Mouse (Mus musculus) G1E (cell line): ENCODE results near the gene Ckmt2. TPM values are rescaled to one million over a fixed set of nuclear protein-coding genes. Genes with fewer than 3 reads are reported as not detected.

ENCODE experiments used
- ATAC-seq: 2 replicates; pipeline ENCODE4 v1.8.0; 2016; ENCODE audit warnings: mild to moderate bottlenecking; ENCODE audit not compliant: insufficient number of reproducible peaks, poor library complexity, low FRiP score, severe bottlenecking; ENCODE audit errors: extremely low read depth
- DNase-seq: peaks from one replicate; pipeline ENCODE4 v3.0.0; 2012; ENCODE audit warnings: low spot score
- H3K27me3 ChIP-seq: 2 replicates; pipeline ENCODE4 v1.6.1; 2012; ENCODE audit warnings: mild to moderate bottlenecking, low read length, inconsistent platforms; ENCODE audit not compliant: insufficient read depth
- H3K36me3 ChIP-seq: replicated peaks from 2 replicates; pipeline ENCODE3; 2012; ENCODE audit warnings: mild to moderate bottlenecking, inconsistent platforms
- H3K4me1 ChIP-seq: 2 replicates; pipeline ENCODE4 v1.6.1; 2012; ENCODE audit warnings: low read depth, low read length, inconsistent platforms, mixed read lengths; ENCODE audit not compliant: insufficient read depth
- H3K4me3 ChIP-seq: 2 replicates; pipeline ENCODE4 v1.5.1; 2012; ENCODE audit warnings: low read depth, mild to moderate bottlenecking, inconsistent platforms, low read length, moderate library complexity, mixed read lengths
- H3K9me3 ChIP-seq: replicated peaks from 2 replicates; pipeline ENCODE4 v1.6.1; 2012; ENCODE audit warnings: inconsistent platforms
- CTCF ChIP-seq: IDR thresholded peaks from 2 replicates; pipeline ENCODE4 v1.5.1; 2012; ENCODE audit warnings: low read depth, low read length, inconsistent platforms, mixed read lengths
- GATA1 ChIP-seq: IDR thresholded peaks from 2 replicates; pipeline ENCODE4 v1.6.1; 2012; ENCODE audit warnings: borderline replicate concordance, low read length, inconsistent platforms, mixed read lengths
- GATA2 ChIP-seq: IDR thresholded peaks from 2 replicates; pipeline ENCODE4 v1.6.1; 2012; ENCODE audit warnings: low read depth, low read length, inconsistent platforms, borderline replicate concordance
- POLR2AphosphoS5 ChIP-seq: IDR thresholded peaks from 2 replicates; pipeline ENCODE4 v1.6.1; 2012; ENCODE audit warnings: low read depth, low read length, inconsistent platforms; ENCODE audit not compliant: insufficient replicate concordance
- TAL1 ChIP-seq: conservative IDR thresholded peaks from 2 replicates; pipeline ENCODE4 v1.6.1; 2012; ENCODE audit warnings: low read depth, low read length, inconsistent platforms, mixed read lengths
- polyA plus RNA-seq: library from polyadenylated mRNA; stranded (reverse); fragments of >175 nt; gene quantifications from 2 replicates; pipeline ENCODE4 v1.2.3, GENCODE M21; 2012
- total RNA-seq, 2 experiments: library from RNA; stranded (forward) in 1 of 2; stranded (reverse) in 1 of 2; fragments of 200-1000 nt in 1 of 2; fragments of >200 nt in 1 of 2; fragmentation: Nextera tagmentation in 1 of 2; gene quantifications; 2 replicates each; pipeline ENCODE4 v1.2.3; 2014 to 2017

Gene Ckmt2
- total and polyA plus RNA-seq, 3 experiments, result not detected

DNA sequence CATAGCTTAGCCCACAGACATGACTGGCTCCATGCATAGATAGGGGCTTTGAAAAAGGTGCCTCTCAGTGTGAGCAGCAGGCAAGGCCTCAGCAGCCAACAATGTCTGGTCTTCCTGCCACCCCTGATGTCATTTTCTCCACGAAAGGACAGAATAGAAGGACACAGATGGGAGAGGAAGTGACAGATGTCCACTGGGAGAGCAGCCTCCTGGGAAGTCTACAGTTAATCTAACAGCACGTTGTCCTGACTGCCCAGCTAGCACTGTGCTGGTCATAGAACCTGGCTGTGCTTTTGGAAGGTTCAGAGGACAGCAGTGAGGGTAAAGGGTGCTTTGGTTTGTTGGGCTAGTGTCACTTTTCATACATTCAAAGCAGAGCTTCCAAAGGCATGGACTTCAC, 1.1 kb downstream of the Ckmt2 start:
- ATAC-seq (no peak), DNase-seq (no peak)
- Histone ChIP-seq H3K9me3 (no peaks in the 10 kb centered on the region), H3K4me3 (no peak overlapping the region), H3K36me3 (no peaks in the 10 kb centered on the region), H3K4me1 (no peaks in the 10 kb centered on the region), H3K27me3 (peaks cover 24% of the 10 kb centered on the region)
- TF ChIP-seq GATA2 (no peak), CTCF (no peak), GATA1 (no peak), POLR2AphosphoS5 (no peak), TAL1 (no peak)

DNA sequence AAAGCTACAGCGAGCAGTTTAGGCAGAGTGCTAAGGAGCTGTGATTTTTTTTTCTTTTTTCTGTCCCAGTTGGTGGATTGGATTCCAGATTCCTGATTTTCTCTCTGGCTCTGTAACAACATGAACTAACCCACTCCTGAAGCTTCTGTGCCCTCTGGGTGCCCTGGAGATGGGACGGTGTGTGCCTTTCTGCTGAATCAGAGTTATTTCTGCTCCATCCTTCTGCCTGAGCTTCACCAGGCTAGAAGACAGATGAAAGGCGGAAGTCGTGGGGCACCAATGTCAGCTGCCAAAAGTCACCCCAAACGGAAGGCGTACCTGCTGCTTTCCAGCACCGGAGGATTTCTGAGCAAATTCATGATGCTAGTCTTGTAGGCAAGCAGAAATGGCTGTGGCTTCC, 2.1 kb downstream of the Ckmt2 start:
- Histone ChIP-seq H3K4me1 (no peaks in the 10 kb centered on the region), H3K27me3 (peaks cover 17% of the 10 kb centered on the region), H3K9me3 (no peaks in the 10 kb centered on the region), H3K36me3 (no peaks in the 10 kb centered on the region), H3K4me3 (no peak overlapping the region)
- no peak for DNase-seq
- no peak for ATAC-seq
- TF ChIP-seq GATA1 (no peak), POLR2AphosphoS5 (no peak), CTCF (no peak), GATA2 (no peak), TAL1 (no peak)

DNA sequence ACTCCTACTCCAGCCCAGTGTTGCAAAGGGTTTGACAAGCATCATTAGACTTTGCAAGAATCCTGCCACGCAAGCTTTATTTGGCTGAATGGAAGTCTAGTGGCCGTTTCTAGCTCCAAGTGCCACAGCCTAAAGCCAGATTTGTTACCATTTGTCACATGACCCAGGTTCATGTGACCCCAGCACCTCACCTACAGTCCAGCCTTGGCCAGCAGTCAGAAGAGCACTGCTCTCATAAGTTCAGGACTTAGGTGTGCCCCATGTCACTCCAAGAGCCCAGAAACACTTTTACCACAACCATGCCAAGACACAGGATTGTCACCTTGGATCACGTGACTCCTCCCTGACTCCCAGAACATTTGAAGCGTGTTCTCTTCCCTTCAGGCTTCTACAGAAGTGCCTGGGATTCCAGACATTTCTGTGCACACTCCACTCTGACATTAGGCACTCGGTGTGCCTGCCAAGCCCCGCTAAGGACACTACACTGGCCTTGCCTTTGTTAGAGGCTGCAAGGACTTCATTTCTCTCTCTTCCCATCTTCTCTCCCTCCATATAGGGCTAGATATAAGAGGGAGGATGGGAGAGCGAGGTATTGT, 2.9 kb downstream of the Ckmt2 start:
- Histone ChIP-seq H3K27me3 (peaks cover 13% of the 10 kb centered on the region), H3K4me1 (no peaks in the 10 kb centered on the region), H3K9me3 (no peaks in the 10 kb centered on the region), H3K36me3 (no peaks in the 10 kb centered on the region), H3K4me3 (no peak overlapping the region)
- no peak for ATAC-seq
- DNase-seq, result no peak
- TF ChIP-seq TAL1 (no peak), CTCF (no peak), GATA2 (no peak), GATA1 (no peak), POLR2AphosphoS5 (no peak)

DNA sequence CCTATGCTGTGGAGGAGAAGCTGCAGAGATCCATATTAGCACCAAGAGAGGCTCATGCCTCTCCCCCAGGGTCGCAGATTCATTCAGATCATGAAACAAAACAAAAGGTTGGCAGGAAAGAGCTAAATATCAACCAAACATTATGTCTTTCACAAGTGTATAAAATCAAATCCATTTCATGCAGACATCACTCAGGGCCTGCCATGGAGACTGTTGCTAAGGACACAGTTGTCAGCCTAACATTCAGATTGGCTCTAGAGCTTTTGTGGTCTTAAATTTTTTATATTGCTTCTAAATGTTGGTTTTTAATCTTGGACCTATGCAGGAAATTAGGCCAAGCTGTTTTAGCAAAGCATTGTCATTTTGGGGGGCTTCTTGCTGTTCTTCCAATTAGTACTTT, 8.1 kb downstream of the Ckmt2 start:
- Histone ChIP-seq H3K4me1 (no peaks in the 10 kb centered on the region), H3K9me3 (no peaks in the 10 kb centered on the region), H3K4me3 (no peak overlapping the region), H3K27me3 (peaks cover 12% of the 10 kb centered on the region), H3K36me3 (no peaks in the 10 kb centered on the region)
- TF ChIP-seq CTCF (no peak), GATA2 (no peak), GATA1 (no peak), POLR2AphosphoS5 (no peak), TAL1 (no peak)
- DNase-seq (no peak), ATAC-seq (no peak)

DNA sequence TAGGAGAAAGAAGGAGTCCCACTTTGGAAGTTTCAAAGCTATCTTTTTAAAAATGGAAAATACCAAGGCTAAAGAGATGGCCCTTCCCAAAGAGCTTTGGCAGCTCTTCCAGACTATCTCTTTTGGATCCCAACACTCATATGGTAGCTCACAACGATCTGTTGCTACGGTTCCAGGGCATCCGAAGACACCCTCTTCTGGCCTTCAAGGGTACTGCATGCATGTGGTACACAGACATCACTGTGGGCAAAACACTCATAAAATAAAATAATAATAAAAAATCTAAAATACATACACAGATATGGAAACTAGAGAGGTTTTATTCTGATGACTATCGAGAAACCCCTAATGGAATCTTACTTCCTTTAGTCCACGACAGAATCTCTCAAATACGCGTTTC, 17.9 kb downstream of the Ckmt2 start:
- ATAC-seq (no peak), DNase-seq (no peak)
- Histone ChIP-seq H3K9me3 (no peaks in the 10 kb centered on the region), H3K4me3 (no peak overlapping the region), H3K36me3 (no peaks in the 10 kb centered on the region), H3K27me3 (peaks cover 14% of the 10 kb centered on the region; the same call in 1 of the 2 replicates), H3K4me1 (no peaks in the 10 kb centered on the region)
- TF ChIP-seq CTCF (peak; percentile 27; the same call in 1 of the 2 replicates), TAL1 (no peak), GATA2 (no peak)

DNA sequence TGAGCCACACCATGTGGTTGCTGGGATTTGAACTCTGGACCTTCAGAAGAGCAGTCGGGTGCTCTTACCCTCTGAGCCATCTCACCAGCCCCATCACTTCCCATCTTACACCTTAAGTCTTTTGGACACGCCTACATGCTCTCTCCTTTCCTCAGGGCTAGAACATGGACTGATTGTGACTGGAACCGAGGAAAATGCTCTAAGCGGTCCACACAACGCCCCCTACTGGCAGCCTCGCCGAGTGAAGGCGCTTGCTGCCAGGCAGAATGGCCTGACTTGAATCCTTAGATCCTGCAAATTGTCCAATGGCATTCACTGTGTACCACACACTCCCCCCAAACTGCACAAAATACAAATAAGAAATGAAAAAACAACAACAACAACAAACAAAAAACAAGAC, 19.3 kb downstream of the Ckmt2 start:
- TF ChIP-seq CTCF (no peak), GATA1 (no peak), GATA2 (no peak), POLR2AphosphoS5 (no peak), TAL1 (no peak)
- Histone ChIP-seq H3K9me3 (no peaks in the 10 kb centered on the region), H3K27me3 (peaks cover 13% of the 10 kb centered on the region; the same call in 1 of the 2 replicates), H3K4me3 (no peak overlapping the region), H3K36me3 (no peaks in the 10 kb centered on the region), H3K4me1 (no peaks in the 10 kb centered on the region)
- DNase-seq (no peak), ATAC-seq (no peak)
